Mouse (Mus musculus): ENCODE results near the gene Rpl28.
"Not testable (repeated sequence)": the region's sequence is repeated elsewhere in the genome, so short reads cannot be mapped to it uniquely, and the experiment has no call there.

Gene Rpl28

GRCm38 (mm10) chr7:4783667-4784268 lies 8.9 kb upstream of the Rpl28 start:
- DNase-seq, result peak; percentile 70

- peak; percentile 53 for DNase-seq
Measured at GRCm38 (mm10) chr7:4788499-4789435, 3.9 kb upstream of the Rpl28 start.

- DNase-seq, result peak; percentile 76
Measured at GRCm38 (mm10) chr7:4789436-4789935, 3.2 kb upstream of the Rpl28 start, which contains the start of gene Tmem238. Gene Tmem238 (minus strand): TSS chr7:4789656.

- not testable (repeated sequence) for DNase-seq
Measured at GRCm38 (mm10) chr7:4793248-4793647, 574 bp downstream of the Rpl28 start.

GRCm38 (mm10) chr7:4793674-4794073 lies 1.0 kb downstream of the Rpl28 start:
- DNase-seq, result no peak

- no peak for DNase-seq
Measured at GRCm38 (mm10) chr7:4794631-4795168, 2.0 kb downstream of the Rpl28 start.

GRCm38 (mm10) chr7:4795767-4796433 lies 3.2 kb downstream of the Rpl28 start:
- DNase-seq, result no peak

- no peak for DNase-seq
Measured at GRCm38 (mm10) chr7:4802247-4802646, 9.6 kb downstream of the Rpl28 start.

- no peak for DNase-seq
Measured at GRCm38 (mm10) chr7:4806716-4807115, 14.0 kb downstream of the Rpl28 start.

- DNase-seq, result not testable (repeated sequence)
Measured at GRCm38 (mm10) chr7:4811131-4811530, 18.5 kb downstream of the Rpl28 start.

GRCm38 (mm10) chr7:4811842-4812302 lies 19.2 kb downstream of the Rpl28 start:
- peak; percentile 60 for DNase-seq

- DNase-seq, result peak; percentile 98
Measured at GRCm38 (mm10) chr7:4812303-4813104, 19.8 kb downstream of the Rpl28 start, which contains the start of gene Ube2s. Gene Ube2s (minus strand): TSS chr7:4812590.

- no peak for DNase-seq
Measured at GRCm38 (mm10) chr7:4813105-4813791, 20.6 kb downstream of the Rpl28 start.

GRCm38 (mm10) chr7:4816559-4816958 lies 23.9 kb downstream of the Rpl28 start:
- no peak for DNase-seq

- DNase-seq, result not testable (repeated sequence)
Measured at GRCm38 (mm10) chr7:4820925-4821324, 28.3 kb downstream of the Rpl28 start.

GRCm38 (mm10) chr7:4821690-4822089 lies 29.0 kb downstream of the Rpl28 start:
- DNase-seq, result no peak

GRCm38 (mm10) chr7:4822162-4822907 lies 29.7 kb downstream of the Rpl28 start:
- DNase-seq, result no peak

- no peak for DNase-seq
Measured at GRCm38 (mm10) chr7:4825365-4825764, 32.7 kb downstream of the Rpl28 start.

- DNase-seq, result no peak
Measured at GRCm38 (mm10) chr7:4830476-4830875, 37.8 kb downstream of the Rpl28 start.

- DNase-seq, result peak; percentile 36
Measured at GRCm38 (mm10) chr7:4835631-4836327, 43.1 kb downstream of the Rpl28 start.

All from cerebellum, adult 11 months (tissue).